Mouse (Mus musculus): ENCODE measurements around the gene Ift172. TPM values are rescaled to one million over a fixed set of nuclear protein-coding genes. Genes with fewer than 3 reads are reported as not detected.
"Not testable (repeated sequence)": the region's sequence is repeated elsewhere in the genome, so short reads cannot be mapped to it uniquely, and the experiment has no call there.

The Ift172 gene
- polyA plus RNA-seq, 1 experiment from 2014 or later: 32.3 TPM

DNA sequence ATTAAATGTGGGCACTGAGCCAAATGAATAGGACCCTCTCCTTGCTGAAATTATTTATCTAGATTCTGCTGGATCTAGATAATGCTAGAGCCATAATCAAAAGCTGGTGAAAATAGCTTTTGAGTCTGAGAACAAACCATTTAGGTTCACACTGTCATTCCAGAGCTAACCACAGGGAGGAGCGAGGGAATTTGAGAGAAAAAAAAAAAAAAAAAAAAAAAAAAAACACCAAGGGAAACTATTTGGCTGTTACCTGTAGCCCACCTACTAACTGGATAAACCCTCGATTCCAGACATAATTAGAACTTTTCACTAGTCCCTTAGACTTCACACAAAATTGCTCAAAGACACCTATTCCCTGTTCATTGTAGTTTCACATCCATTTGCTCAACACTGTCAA, 71.8 kb downstream of the Ift172 start:
- WGBS: 2% methylated on average over 2 of the region's 2 CpGs
- no peaks in the 10 kb centered on the region for H3K36me3 ChIP-seq (ENCODE audit: insufficient read depth)
- no peak overlapping the region for H3K9ac ChIP-seq
- peaks cover 4% of the 10 kb centered on the region; the same call in 1 of the 2 replicates for H3K4me1 ChIP-seq (ENCODE audit: insufficient read depth)
- DNase-seq (peak; percentile 81), ATAC-seq (ENCODE audit: insufficient read depth) (no peak)
- H3K9me3 ChIP-seq (ENCODE audit: low read depth, low read length): no peaks in the 10 kb centered on the region
- peak; percentile 55 for TF ChIP-seq CTCF (IDR thresholded peaks at IDR 0.05; ENCODE audit: low read depth)
- no peak overlapping the region for H3K27ac ChIP-seq (ENCODE audit: low read depth)
- peak overlapping the region; percentile 84 for H3K4me3 ChIP-seq (ENCODE audit: low read depth, low read length)
- H3K4me2 ChIP-seq: peak overlapping the region; percentile 64
- no peaks in the 10 kb centered on the region for H3K27me3 ChIP-seq (ENCODE audit: insufficient read depth, low read length)

DNA sequence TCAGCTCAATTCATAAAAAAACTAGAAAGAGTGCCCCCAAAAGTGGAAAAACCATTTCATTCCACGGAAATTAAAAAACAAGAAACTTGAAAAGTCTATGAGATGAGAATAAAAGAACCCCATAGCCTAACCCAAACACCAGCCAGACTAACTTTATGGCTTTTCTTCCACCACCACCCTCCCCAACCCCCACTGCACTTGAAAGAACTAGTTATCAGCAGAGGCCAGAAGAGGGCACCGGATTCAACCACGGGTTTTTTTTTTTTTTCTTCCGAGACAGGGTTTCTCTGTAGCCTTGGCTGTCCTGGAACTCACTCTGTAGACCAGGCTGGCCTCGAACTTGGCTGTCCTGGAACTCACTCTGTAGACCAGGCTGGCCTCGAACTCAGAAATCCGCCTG, 72.6 kb downstream of the Ift172 start:
- WGBS: 48% methylated on average over 6 of the region's 7 CpGs
- Histone ChIP-seq H3K27me3 (ENCODE audit: insufficient read depth, low read length) (no peaks in the 10 kb centered on the region), H3K9ac (no peak overlapping the region), H3K27ac (ENCODE audit: low read depth) (no peak overlapping the region), H3K9me3 (ENCODE audit: low read depth, low read length) (no peaks in the 10 kb centered on the region), H3K4me2 (peak overlapping the region; percentile 64; the same call in 1 of the 2 replicates), H3K4me3 (ENCODE audit: low read depth, low read length) (no peak overlapping the region), H3K4me1 (ENCODE audit: insufficient read depth) (peaks cover 4% of the 10 kb centered on the region; the same call in 1 of the 2 replicates), H3K36me3 (ENCODE audit: insufficient read depth) (no peaks in the 10 kb centered on the region)
- DNase-seq: no peak
- TF ChIP-seq CTCF (IDR thresholded peaks at IDR 0.05; ENCODE audit: low read depth): no peak
- ATAC-seq (ENCODE audit: insufficient read depth): no peak

DNA sequence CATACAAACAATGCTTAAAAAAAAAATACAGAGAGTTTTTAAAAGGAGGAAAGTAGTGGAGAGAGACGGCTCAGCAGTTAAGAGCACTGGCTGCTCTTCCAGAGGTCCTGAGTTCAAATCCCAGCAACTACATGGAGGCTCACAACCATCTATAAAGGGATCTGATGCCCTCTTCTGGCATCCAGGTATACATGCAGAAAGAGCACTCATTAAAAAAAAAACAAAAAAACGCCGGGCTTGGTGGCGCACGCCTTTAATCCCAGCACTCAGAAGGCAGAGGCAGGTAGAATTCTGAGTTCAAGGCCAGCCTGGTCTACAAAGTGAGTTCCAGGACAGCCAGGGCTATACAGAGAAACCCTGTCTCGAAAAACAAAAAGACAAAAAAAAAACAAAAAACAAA, 74.4 kb downstream of the Ift172 start:
- not testable (repeated sequence) for H3K36me3 ChIP-seq (ENCODE audit: insufficient read depth); H3K4me3 ChIP-seq (ENCODE audit: low read depth, low read length); H3K27me3 ChIP-seq (ENCODE audit: insufficient read depth, low read length); H3K9me3 ChIP-seq (ENCODE audit: low read depth, low read length); H3K27ac ChIP-seq (ENCODE audit: low read depth); H3K4me2 ChIP-seq; ATAC-seq (ENCODE audit: insufficient read depth); H3K9ac ChIP-seq; DNase-seq; H3K4me1 ChIP-seq (ENCODE audit: insufficient read depth)
- WGBS: 91% methylated on average over 6 of the region's 6 CpGs

DNA sequence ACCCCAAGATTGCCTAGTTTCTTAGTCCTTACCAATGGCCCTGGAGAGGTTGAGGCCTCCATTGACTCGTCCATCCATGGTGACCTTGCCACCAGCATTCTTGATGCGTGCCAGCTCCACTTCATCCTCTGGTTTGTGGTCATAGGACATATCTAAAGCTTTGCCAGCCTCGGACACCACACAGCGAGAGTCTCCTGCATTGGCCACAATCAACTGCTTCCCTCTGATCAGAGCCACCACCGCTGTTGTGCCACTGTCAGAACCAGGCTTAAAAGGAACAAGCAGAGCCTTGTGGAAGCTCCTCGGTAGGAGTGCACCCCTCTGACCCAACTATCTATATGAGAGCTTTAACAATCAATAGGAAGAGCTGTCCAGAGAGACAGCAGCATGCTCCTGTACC, 86.5 kb downstream of the Ift172 start:
- Histone ChIP-seq H3K27ac (ENCODE audit: low read depth) (no peak overlapping the region), H3K9ac (no peak overlapping the region), H3K9me3 (ENCODE audit: low read depth, low read length) (peaks cover 6% of the 10 kb centered on the region; the same call in 1 of the 2 replicates), H3K4me1 (ENCODE audit: insufficient read depth) (peaks cover 4% of the 10 kb centered on the region; the same call in 1 of the 2 replicates), H3K27me3 (ENCODE audit: insufficient read depth, low read length) (no peaks in the 10 kb centered on the region), H3K4me2 (no peak overlapping the region), H3K4me3 (ENCODE audit: low read depth, low read length) (no peak overlapping the region), H3K36me3 (ENCODE audit: insufficient read depth) (peaks cover 76% of the 10 kb centered on the region)
- TF ChIP-seq CTCF (IDR thresholded peaks at IDR 0.05; ENCODE audit: low read depth): no peak
- 96% methylated on average over 6 of the region's 6 CpGs for WGBS
- ATAC-seq (ENCODE audit: insufficient read depth) (no peak), DNase-seq (no peak)

DNA sequence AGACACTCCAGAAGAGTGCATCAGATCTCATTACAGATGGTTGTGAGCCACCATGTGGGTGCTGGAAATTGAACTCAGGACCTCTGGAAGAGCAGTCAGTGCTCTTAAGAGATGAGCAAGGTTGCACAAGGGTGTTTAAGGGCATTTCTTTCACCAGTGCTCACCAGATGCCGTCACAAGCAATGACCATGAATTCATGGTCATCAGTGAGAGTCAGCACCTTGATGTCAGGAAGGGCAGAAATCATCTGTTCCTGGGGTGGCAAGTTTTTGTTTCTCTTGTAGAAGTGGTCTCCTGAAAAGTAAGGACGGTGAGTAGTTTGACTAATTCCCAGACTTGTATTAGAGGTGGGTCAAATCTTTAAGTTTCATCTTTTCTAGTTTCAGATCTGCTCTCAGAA, 87.0 kb downstream of the Ift172 start:
- no peak overlapping the region for H3K9ac ChIP-seq
- H3K9me3 ChIP-seq (ENCODE audit: low read depth, low read length): peaks cover 6% of the 10 kb centered on the region; the same call in 1 of the 2 replicates
- TF ChIP-seq CTCF (IDR thresholded peaks at IDR 0.05; ENCODE audit: low read depth): no peak
- DNase-seq: no peak
- H3K36me3 ChIP-seq (ENCODE audit: insufficient read depth): peaks cover 82% of the 10 kb centered on the region
- 88% methylated on average over 2 of the region's 2 CpGs for WGBS
- no peak overlapping the region for H3K4me3 ChIP-seq (ENCODE audit: low read depth, low read length)
- H3K4me1 ChIP-seq (ENCODE audit: insufficient read depth): peaks cover 4% of the 10 kb centered on the region; the same call in 1 of the 2 replicates
- no peaks in the 10 kb centered on the region for H3K27me3 ChIP-seq (ENCODE audit: insufficient read depth, low read length)
- H3K27ac ChIP-seq (ENCODE audit: low read depth): no peak overlapping the region
- H3K4me2 ChIP-seq: no peak overlapping the region
- no peak for ATAC-seq (ENCODE audit: insufficient read depth)

Other genes starting within 250 kb of the Ift172 start
- gene Atraid, start 242.8 kb downstream of the Ift172 start, polyA plus RNA-seq (2014; fragmentation: Nextera tagmentation; extraction: Ambion mirVana): 148 and 159 TPM in 2 replicates
- 7.2 and 8.0 TPM in 2 replicates for gene Slc5a6, start 242.2 kb downstream of the Ift172 start, polyA plus RNA-seq (2014; fragmentation: Nextera tagmentation; extraction: Ambion mirVana)
- 38.0 and 43.4 TPM in 2 replicates for gene Cad, start 236.3 kb downstream of the Ift172 start, polyA plus RNA-seq (2014; fragmentation: Nextera tagmentation; extraction: Ambion mirVana)
- not detected in 2 replicates for gene Dnajc5g, start 184.8 kb downstream of the Ift172 start, polyA plus RNA-seq (2014; fragmentation: Nextera tagmentation; extraction: Ambion mirVana)
- 0.38 TPM in 1 of 2 replicates, not detected in the other for gene Slc30a3, start 182.9 kb downstream of the Ift172 start, polyA plus RNA-seq (2014; fragmentation: Nextera tagmentation; extraction: Ambion mirVana)
- gene Trim54, start 174.4 kb downstream of the Ift172 start, polyA plus RNA-seq (2014; fragmentation: Nextera tagmentation; extraction: Ambion mirVana): 0.30 TPM in 1 of 2 replicates, not detected in the other
- gene Ucn, start 152.3 kb downstream of the Ift172 start, polyA plus RNA-seq (2014; fragmentation: Nextera tagmentation; extraction: Ambion mirVana): not detected in 2 replicates
- gene Mpv17, start 136.9 kb downstream of the Ift172 start, polyA plus RNA-seq (2014; fragmentation: Nextera tagmentation; extraction: Ambion mirVana): 55.3 and 58.3 TPM in 2 replicates
- 0.68 and 0.92 TPM in 2 replicates for gene Gm29609, start 111.2 kb downstream of the Ift172 start, polyA plus RNA-seq (2014; fragmentation: Nextera tagmentation; extraction: Ambion mirVana)
- 74.1 and 78.6 TPM in 2 replicates for gene Gtf3c2, start 111.0 kb downstream of the Ift172 start, polyA plus RNA-seq (2014; fragmentation: Nextera tagmentation; extraction: Ambion mirVana)
- 130 and 131 TPM in 2 replicates for gene Snx17, start 97.9 kb downstream of the Ift172 start, polyA plus RNA-seq (2014; fragmentation: Nextera tagmentation; extraction: Ambion mirVana)
- gene Eif2b4, start 97.7 kb downstream of the Ift172 start, polyA plus RNA-seq (2014; fragmentation: Nextera tagmentation; extraction: Ambion mirVana): 64.2 and 70.6 TPM in 2 replicates
- 5.4 and 7.1 TPM in 2 replicates for gene Zfp513, start 88.8 kb downstream of the Ift172 start, polyA plus RNA-seq (2014; fragmentation: Nextera tagmentation; extraction: Ambion mirVana)
- gene Ppm1g, start 70.4 kb downstream of the Ift172 start, polyA plus RNA-seq (2014; fragmentation: Nextera tagmentation; extraction: Ambion mirVana): 144 and 148 TPM in 2 replicates
- 158 and 165 TPM in 2 replicates for gene Nrbp1, start 50.3 kb downstream of the Ift172 start, polyA plus RNA-seq (2014; fragmentation: Nextera tagmentation; extraction: Ambion mirVana)
- gene Gm9970, start 49.9 kb downstream of the Ift172 start, polyA plus RNA-seq (2014; fragmentation: Nextera tagmentation; extraction: Ambion mirVana): 0.37 and 0.38 TPM in 2 replicates
- gene Krtcap3, start 39.4 kb downstream of the Ift172 start, polyA plus RNA-seq (2014; fragmentation: Nextera tagmentation; extraction: Ambion mirVana): 31.1 and 32.0 TPM in 2 replicates
- 58.5 and 68.6 TPM in 2 replicates for gene Fndc4, start 5.0 kb upstream of the Ift172 start, polyA plus RNA-seq (2014; fragmentation: Nextera tagmentation; extraction: Ambion mirVana)
- gene Gckr, start 6.3 kb upstream of the Ift172 start, polyA plus RNA-seq (2014; fragmentation: Nextera tagmentation; extraction: Ambion mirVana): 0.34 TPM in 1 of 2 replicates, not detected in the other
- 50.1 and 51.8 TPM in 2 replicates for gene Zfp512, start 161.3 kb upstream of the Ift172 start, polyA plus RNA-seq (2014; fragmentation: Nextera tagmentation; extraction: Ambion mirVana)
- 0.16 and 0.18 TPM in 2 replicates for gene 4930548H24Rik, start 194.6 kb upstream of the Ift172 start, polyA plus RNA-seq (2014; fragmentation: Nextera tagmentation; extraction: Ambion mirVana)
- gene Gpn1, start 203.6 kb upstream of the Ift172 start, polyA plus RNA-seq (2014; fragmentation: Nextera tagmentation; extraction: Ambion mirVana): 68.4 and 69.2 TPM in 2 replicates
- 29.3 and 36.5 TPM in 2 replicates for gene Slc4a1ap, start 235.9 kb upstream of the Ift172 start, polyA plus RNA-seq (2014; fragmentation: Nextera tagmentation; extraction: Ambion mirVana)
- gene Supt7l, start 236.7 kb upstream of the Ift172 start, polyA plus RNA-seq (2014; fragmentation: Nextera tagmentation; extraction: Ambion mirVana): 19.1 and 20.5 TPM in 2 replicates

All from lung, embryonic 14.5 days (tissue).